Mouse (Mus musculus) embryonic stem cell, embryonic (primary cell): Measurements from ENCODE around the gene Prl8a1.

Experiments
- CTCF ChIA-PET, 4 experiments: fragments of 300-600 bp in 2 of 4; fragments of 350-600 bp in 2 of 4; sonication (Branson Sonifier 250); formaldehyde crosslinking; loops; one replicate each; lab custom pipeline; 2022; ENCODE audit warnings: inconsistent platforms in 2 of 4; lab: Charles Lee
- POLR2A ChIA-PET, 4 experiments: fragments of 300-600 bp in 2 of 4; fragments of 350-600 bp in 2 of 4; sonication (Branson Sonifier 250); formaldehyde crosslinking; loops; one replicate each; lab custom pipeline; 2022; ENCODE audit warnings: antibody characterized with exemption in 4 of 4, inconsistent platforms in 1 of 4; lab: Charles Lee

Gene Prl8a1

GRCm38 (mm10) chr13:27582071-27582470 is at the start of gene Prl8a1:
Gene Prl8a1, minus strand, starts transcription at chr13:27582171.
- ChIA-PET POLR2A (no interaction called here), CTCF (no interaction called here)

- CTCF ChIA-PET = no interaction called here
- POLR2A ChIA-PET = no interaction called here
These were observed 28.5 kb upstream of the Prl8a1 start, which contains the start of gene Prl7b1 for GRCm38 (mm10) chr13:27610482-27610881. Gene Prl7b1, minus strand, starts transcription at chr13:27610582.

GRCm38 (mm10) chr13:27564506-27564905 is 17.5 kb downstream of the Prl8a1 start, which contains the start of gene Prl8a9:
Gene Prl8a9, minus strand, starts transcription at chr13:27564606.
- ChIA-PET CTCF (no interaction called here), POLR2A (no interaction called here)

- ChIA-PET POLR2A (no interaction called here), CTCF (no interaction called here)
These were observed 28.6 kb downstream of the Prl8a1 start for GRCm38 (mm10) chr13:27553336-27553735.
